Mouse (Mus musculus) lung, adult 2 months (tissue): ENCODE measurements at regions not wholly inside any gene's neighbourhood (a gene's known extent, or its start where the extent isn't known, plus 50 kb on each side); places are given as distances from the start of the nearest gene placed in this dataset.

Experiments
- CTCF ChIP-seq: fragments of 200-500 bp; IDR thresholded peaks from 2 replicates; pipeline ENCODE4 v1.5.1; 2011; ENCODE audit warnings: mild to moderate bottlenecking, low read length, control low read depth; ENCODE audit not compliant: insufficient read depth
- POLR2A ChIP-seq: fragments of 200-500 bp; IDR thresholded peaks from 2 replicates; pipeline ENCODE4 v1.6.1; 2011; ENCODE audit warnings: low read depth, mild to moderate bottlenecking, control low read depth, low read length, borderline replicate concordance; ENCODE audit errors: extremely low read depth

DNA sequence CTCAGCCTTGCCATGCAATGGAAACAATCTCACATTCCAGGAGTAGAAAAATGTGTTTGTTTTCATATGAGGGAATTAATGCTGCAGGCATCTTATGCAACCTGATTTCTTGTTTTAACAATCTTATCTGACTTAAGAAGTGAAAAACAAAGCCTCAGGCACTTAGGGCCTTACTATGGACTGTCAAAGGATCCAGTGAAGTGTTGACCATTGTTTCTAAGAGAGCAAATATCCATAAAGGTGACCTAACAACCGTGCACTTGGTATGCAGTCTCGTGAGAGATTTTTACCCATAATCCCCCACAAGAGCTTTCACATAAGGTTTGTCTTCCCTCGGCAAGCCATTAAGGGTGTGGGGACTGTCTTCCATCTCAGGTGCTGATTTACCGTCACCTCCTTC lies 166.6 kb upstream of the Chrm2 start:
- TF ChIP-seq CTCF: no peak
- TF ChIP-seq POLR2A: no peak
